Mouse (Mus musculus) hematopoietic multipotent progenitor cell, adult 10-12 weeks (in vitro differentiated cells): Measurements from ENCODE around the gene 2610042L04Rik. TPM values are rescaled to one million over a fixed set of nuclear protein-coding genes. Genes with fewer than 3 reads are reported as not detected.

ENCODE experiments used
- polyA plus RNA-seq: library from polyadenylated mRNA; stranded (reverse); fragments of >175 nt; gene quantifications from 2 replicates; pipeline ENCODE4 v1.2.3, GENCODE M21; 2012; ENCODE audit warnings: low replicate concordance

The 2610042L04Rik gene
- polyA plus RNA-seq: not detected in 2 replicates

DNA sequence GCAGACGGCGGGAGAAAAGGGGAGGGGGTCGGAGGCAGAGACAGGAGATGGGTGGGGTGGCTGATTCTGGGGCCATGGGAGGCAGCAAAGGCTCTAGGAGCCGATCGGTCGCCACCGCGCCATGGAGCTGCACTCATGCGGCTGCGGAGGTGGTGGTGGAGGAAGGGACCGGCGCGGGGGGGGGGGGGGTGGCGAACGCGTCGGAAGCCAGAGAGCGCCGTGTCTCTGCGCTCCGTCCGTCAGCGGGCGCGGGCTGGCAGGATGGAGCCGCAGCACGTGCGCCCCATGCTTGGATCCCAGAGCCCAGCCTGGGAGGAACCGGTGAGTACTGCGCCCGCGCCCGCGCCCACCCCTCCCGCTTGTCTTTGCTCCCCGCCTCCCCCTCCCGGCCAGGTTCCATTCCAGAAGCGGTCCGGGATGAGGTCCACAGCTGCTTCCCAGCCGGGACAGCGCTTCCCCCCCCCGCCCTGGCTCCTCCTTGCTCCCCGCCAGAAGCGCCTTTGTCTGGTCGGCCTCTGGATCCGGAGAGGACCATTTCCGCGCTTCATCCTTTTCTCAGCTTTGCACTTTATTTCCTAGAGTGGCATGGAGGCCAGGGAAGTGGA is at the start of gene 2610042L04Rik:
2610042L04Rik (plus strand) TSS at position 288 of the 605 bp plus-strand sequence.

DNA sequence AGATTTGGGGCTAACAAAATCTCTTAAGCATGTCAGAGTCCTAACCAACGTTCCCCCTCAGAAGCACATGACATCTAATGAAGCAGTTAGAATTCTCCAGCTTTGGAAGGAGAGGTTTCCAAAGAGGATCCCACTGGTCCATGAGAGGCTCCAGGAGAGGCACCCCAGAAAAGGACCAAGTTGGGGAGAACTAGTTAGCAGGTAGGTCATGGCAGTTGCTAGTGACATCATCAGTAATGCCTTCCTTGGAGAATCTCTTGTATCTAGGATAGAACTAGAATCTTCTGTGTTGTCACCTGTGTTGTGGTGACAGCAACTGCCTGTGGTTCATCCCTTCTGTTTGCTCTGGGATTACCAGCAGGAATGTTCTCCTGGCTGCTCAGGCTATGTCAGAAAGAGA is 17.6 kb upstream of the 2610042L04Rik start, which contains the start of gene Gm3149:
Gm3149 (plus strand) TSS at position 301 of the 400 bp plus-strand sequence.

DNA sequence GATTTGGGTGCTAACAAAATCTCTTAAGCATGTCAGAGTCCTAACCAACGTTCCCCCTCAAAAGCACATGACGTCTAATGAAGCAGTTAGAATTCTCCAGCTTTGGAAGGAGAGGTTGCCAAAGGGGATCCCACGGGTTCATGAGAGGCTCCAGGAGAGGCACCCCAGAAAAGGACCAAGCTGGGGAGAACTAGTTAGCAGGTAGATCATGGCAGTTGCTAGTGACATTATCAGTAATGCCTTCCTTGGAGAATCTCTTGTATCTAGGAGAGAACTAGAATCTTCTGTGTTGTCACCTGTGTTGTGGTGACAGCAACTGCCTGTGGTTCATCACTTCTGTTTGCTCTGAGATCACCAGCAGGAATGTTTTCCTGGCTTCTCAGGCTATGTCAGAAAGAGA is 62.7 kb downstream of the 2610042L04Rik start, which contains the start of gene Gm3159:
Gm3159 (plus strand) TSS at position 301 of the 400 bp plus-strand sequence.

Other genes starting within 250 kb of the 2610042L04Rik start
- not detected in 2 replicates for gene Gm8108, start 224.2 kb upstream of the 2610042L04Rik start, polyA plus RNA-seq
- not detected in 2 replicates for gene Gm3127, start 169.7 kb upstream of the 2610042L04Rik start, polyA plus RNA-seq
- not detected in 2 replicates for gene Gm2974, start 152.2 kb upstream of the 2610042L04Rik start, polyA plus RNA-seq
- not detected in 2 replicates for gene Gm3138, start 85.1 kb upstream of the 2610042L04Rik start, polyA plus RNA-seq
- gene Gm3149, start 17.5 kb upstream of the 2610042L04Rik start, polyA plus RNA-seq: not detected in 2 replicates
- not detected in 2 replicates for gene Gm3159, start 62.8 kb downstream of the 2610042L04Rik start, polyA plus RNA-seq
- gene Gm3164, start 80.7 kb downstream of the 2610042L04Rik start, polyA plus RNA-seq: not detected in 2 replicates
- not detected in 2 replicates for gene Gm3173, start 96.2 kb downstream of the 2610042L04Rik start, polyA plus RNA-seq
- not detected in 2 replicates for gene Gm3182, start 147.0 kb downstream of the 2610042L04Rik start, polyA plus RNA-seq
- not detected in 2 replicates for gene Gm3047, start 220.6 kb downstream of the 2610042L04Rik start, polyA plus RNA-seq